Mouse (Mus musculus): Measurements from ENCODE around the gene Aldoart2.
A peak's percentile ranks its signal among the peaks of the same experiment; 100 is the strongest.
"Not testable (repeated sequence)": the region's sequence is repeated elsewhere in the genome, so short reads cannot be mapped to it uniquely, and the experiment has no call there.

Gene Aldoart2

GRCm38 (mm10) chr12:55586936-55587335 is 21.9 kb downstream of the Aldoart2 start:
- DNase-seq, result not testable (repeated sequence)

- no peak for DNase-seq
Measured at GRCm38 (mm10) chr12:55598537-55598886, 33.5 kb downstream of the Aldoart2 start.

- peak; percentile 33 for DNase-seq
Measured at GRCm38 (mm10) chr12:55598887-55599561, 34.0 kb downstream of the Aldoart2 start, which contains the start of gene Insm2. TSS of gene Insm2 (plus strand) at chr12:55599427.

GRCm38 (mm10) chr12:55599639-55600502 is 34.8 kb downstream of the Aldoart2 start:
- peak; percentile 40 for DNase-seq

GRCm38 (mm10) chr12:55600503-55600994 is 35.5 kb downstream of the Aldoart2 start:
- DNase-seq, result no peak

GRCm38 (mm10) chr12:55604411-55604810 is 39.4 kb downstream of the Aldoart2 start:
- no peak for DNase-seq

- no peak for DNase-seq
Measured at GRCm38 (mm10) chr12:55607902-55608301, 42.9 kb downstream of the Aldoart2 start.

GRCm38 (mm10) chr12:55610812-55611211 is 45.8 kb downstream of the Aldoart2 start:
- no peak for DNase-seq
